Mouse (Mus musculus) heart, postnatal 25 days (tissue): Measurements from ENCODE around the gene Tmem131. TPM values are rescaled to one million over a fixed set of nuclear protein-coding genes. Genes with fewer than 3 reads are reported as not detected.
A peak's percentile ranks its signal among the peaks of the same experiment; 100 is the strongest.
"Not testable (repeated sequence)": the region's sequence is repeated elsewhere in the genome, so short reads cannot be mapped to it uniquely, and the experiment has no call there.

Experiments used
- DNase-seq: peaks from one replicate; pipeline ENCODE4 v3.0.0; 2022; ENCODE audit warnings: low spot score
- intact Hi-C: fragments of 180-260 bp; cut with DNase I; formaldehyde crosslinking; loops from one replicate; pipeline ENCODE4 v1.15.1; 2025
- total RNA-seq, 2 experiments: library from RNA; stranded (reverse); gene quantifications; 2 replicates each; pipeline ENCODE4 v1.2.3; 2021

Tmem131 gene
- total RNA-seq, 2 experiments from 2014 or later = 30.7 to 33.5 TPM

DNA sequence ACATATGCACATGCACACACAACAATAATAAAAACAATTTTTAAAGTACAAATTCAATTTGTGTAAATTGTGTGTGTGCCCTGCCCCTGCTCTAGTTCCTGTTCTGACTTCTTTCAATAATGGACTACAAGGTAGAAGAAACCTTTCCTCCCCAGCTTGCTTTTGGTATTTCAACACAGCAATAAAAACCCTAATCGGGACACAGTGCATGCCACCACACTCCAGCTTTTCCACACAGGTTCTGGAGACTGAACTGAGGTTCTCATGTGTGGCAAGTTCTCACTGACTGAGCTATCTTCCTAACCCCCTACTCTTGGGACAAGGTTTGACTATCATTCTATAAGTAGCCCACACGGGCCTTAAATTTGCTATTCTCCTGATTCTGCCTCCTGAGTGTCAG, 43.8 kb downstream of the Tmem131 start:
- no peak for DNase-seq
- intact Hi-C loops = no loop called here

DNA sequence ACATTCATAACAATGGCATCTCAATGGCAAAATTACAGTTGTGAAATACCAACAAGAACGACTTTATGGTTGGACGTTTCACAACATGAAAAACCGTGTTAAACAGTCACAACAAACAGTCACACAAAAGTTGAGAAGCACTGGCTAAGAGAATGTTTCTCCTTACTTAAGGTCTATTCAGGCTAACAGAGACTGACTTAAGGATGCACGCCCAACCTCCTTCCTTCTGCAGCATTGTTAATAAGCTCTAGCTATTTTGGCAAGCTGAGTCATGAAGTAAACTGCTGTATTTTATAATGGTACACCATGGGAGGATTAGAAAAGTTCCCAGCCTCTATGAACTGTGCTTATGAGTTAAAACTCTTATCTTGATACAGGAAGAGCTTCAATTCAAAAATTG, 47.0 kb downstream of the Tmem131 start:
- DNase-seq = no peak
- intact Hi-C loops = no loop called here

DNA sequence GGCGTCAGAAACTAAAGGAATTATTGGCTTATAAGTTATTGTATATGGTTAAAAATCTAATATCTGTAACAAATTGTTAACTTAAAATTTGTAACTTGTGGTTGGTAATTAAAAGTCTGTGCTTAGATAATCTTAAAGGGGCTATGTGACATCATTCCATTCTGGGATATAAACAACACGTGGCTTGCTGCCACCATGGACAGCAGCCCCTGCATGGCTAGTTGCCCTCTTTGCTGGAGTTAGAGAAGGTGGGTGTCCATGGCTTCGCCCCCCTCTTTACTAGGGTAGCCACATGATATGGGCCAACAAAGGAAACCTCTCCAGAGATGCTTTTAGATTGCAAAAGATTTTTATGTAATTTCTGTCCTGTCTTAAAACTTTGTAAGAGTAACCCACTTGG, 48.0 kb downstream of the Tmem131 start:
- no peak for DNase-seq
- intact Hi-C loops = no loop called here

DNA sequence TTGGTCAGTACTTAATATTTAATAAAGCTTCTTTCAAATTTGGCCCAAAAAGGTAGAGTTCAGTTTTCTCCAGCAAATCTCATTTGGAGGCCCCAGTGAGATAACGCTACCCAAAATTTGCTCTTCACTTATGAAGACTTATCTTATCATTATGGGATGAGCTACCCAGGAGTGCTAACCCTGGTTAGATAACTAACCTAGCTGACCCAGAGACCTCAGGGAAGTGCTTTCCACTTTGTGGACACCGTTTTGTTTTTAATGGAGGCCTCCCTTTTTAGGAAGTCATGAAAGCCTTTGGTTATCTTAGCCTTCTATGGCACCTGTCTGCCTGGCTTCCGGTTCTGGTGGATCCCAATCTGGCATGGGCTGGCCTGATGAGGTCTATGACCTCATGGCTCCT, 49.3 kb downstream of the Tmem131 start:
- intact Hi-C loops = no loop called here
- no peak for DNase-seq

DNA sequence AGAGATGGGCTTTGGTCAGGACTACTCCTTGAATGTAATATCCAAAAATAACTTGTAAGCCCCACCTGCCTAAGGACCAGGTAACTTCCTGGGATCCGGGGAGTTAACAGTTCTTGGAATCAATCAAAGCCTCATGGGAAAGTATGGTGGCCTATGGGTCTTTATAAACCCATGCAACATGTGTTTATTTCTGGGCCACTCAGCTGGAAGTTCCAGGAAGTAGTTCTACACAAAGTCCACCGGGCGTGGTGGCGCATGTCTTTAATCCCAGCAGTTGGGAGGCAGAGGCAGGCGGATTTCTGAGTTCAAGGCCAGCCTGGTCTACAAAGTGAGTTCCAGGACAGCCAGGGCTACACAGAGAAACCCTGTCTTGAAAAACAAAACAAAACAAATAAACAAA, 49.7 kb downstream of the Tmem131 start:
- DNase-seq = not testable (repeated sequence)
- intact Hi-C loops = loop anchor here (2.0 kb wide), 1 partner anchor 15 kb away; no protein-coding TSS in a partner anchor

DNA sequence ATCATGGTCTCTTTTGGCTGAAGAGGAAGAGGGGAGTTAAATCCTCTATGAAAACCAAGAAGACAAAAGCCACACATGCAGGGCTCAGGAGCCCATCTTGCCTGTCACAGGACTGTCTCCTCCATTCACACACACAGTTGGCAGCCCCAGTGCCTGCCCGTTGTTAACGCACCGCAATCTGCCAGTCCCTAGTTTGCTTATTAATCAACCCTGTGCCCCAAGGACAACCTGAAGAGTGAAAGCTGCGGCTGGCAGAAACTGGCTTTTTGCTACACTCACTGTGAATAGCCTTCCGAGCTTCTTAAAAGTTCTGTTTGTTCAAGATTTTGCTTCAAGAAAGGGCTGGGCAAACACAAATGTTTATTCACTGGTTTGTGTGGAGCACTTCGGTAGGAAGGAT, 50.3 kb downstream of the Tmem131 start:
- no peak for DNase-seq
- intact Hi-C loops = loop anchor here (2.0 kb wide), 1 partner anchor 16 kb away; no protein-coding TSS in a partner anchor

DNA sequence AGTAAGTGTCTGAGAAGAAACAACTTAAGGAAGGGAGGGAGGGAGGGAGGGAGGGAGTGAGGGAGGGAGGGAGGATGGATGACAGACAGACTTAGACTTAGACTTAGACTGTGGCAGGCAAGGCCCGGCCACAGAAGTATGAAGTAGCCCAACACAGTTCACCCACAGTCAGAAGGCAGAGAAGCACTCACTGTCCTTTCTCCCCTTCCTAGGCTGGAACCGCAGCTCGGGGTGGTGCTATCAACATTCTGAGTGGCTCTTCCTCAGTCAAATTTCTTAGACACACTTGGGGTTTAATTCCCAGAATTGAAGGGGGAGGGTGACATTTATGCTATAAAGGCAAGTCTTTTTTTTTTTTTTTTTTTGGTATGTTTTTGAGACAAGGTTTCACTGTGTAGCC, 51.0 kb downstream of the Tmem131 start:
- no peak for DNase-seq
- intact Hi-C loops = loop anchor here (2.0 kb wide), 1 partner anchor 16 kb away; no protein-coding TSS in a partner anchor

DNA sequence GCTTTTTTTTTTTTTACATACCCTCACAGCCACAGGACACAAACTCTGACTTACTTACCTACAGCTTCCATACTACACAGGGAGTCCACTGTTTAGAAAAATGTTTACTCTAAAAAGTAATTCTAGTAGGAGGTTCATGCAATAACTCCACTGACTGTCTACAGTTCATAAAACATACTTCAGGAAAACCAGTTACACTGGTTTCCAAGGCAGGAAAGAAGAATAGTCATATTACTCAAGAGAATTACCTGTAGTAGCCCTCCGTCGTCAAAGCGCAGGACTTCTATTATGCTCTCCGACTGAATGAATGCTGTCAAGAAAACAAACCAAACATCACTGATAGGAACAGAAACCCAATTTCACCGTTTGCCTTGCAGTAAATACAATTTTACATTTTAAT, 54.5 kb downstream of the Tmem131 start:
- intact Hi-C loops = loop anchor here (5.0 kb wide), 1 partner anchor 33 kb away; no protein-coding TSS in a partner anchor
- no peak for DNase-seq

DNA sequence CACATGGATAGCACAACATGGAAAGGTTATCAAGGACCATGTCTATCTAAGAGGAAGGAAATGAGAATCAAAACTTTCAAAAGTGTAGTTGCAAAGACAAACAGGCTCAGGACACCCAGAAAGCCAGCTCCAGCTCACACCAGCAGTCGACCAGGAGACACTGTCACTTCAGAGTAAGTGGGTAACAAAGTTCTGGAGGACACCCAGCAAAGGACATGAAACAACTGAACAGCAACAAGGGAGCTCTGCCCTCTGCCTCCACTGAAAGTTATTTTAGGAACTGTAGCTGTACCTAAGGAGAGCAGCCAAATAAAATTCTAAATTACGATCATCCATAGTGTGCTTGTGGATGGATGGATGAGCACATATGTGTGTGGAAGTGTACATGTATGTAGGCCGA, 56.3 kb downstream of the Tmem131 start:
- DNase-seq = no peak
- intact Hi-C loops = loop anchor here (5.0 kb wide), 1 partner anchor 35 kb away; no protein-coding TSS in a partner anchor

DNA sequence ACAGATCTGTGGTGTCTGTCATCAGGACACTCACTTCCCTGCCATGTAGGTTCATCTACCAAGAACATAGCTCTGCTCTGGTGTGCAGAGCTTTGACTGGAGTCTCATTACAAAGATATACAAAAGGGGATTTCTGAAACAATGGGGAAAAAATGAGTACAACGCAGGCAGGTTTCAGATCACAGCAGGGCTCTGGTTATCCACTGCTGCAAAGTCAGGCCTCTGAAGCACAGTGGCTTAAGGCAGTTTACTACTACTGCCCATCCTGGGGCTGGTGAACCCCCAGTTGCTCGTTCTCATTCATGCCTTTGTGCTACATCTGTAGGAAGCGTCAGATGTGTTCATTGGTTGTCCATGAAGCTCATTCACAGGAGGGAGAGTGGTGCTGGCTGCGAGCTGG, 57.0 kb downstream of the Tmem131 start:
- DNase-seq = no peak
- intact Hi-C loops = loop anchor here (5.0 kb wide), 1 partner anchor 36 kb away; no protein-coding TSS in a partner anchor

DNA sequence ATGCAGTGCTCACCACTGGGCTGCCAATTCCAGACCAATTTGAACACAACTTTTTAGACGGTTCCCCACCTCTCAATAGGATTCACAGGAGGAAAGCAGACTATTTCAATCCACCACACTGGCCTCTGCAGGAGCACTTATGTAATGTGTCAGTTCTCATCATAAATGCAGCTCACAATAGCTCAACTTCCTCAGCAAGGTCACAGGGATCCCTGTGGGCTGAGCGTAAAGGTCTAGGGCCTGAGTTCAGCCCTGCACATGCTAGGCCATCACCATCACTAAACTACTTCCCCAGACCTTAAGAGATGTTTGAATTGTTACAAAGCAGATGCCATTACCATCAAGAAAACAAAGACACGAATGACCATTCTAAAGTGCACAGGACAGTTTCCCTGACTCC, 58.9 kb downstream of the Tmem131 start:
- DNase-seq = peak; percentile 19
- intact Hi-C loops = no loop called here

DNA sequence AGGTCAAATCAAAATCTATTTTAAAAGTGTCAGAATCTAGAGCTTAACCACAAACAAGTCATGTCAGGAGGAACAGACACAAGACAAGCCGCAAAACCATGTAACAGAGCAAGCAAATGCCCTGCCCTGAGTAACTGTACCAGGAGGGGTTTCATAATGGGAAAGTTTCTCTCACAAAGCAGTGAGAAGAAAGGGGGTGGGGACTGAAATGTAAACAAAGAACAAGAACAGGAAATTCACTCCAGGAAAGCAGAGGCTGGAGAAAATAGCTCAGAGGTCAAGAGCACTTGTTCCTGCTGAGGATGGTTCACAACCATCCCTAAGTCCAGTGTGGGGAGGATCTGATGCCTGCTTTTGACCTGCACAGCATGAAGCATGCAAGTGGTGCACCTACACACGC, 59.7 kb downstream of the Tmem131 start:
- no peak for DNase-seq
- intact Hi-C loops = no loop called here

DNA sequence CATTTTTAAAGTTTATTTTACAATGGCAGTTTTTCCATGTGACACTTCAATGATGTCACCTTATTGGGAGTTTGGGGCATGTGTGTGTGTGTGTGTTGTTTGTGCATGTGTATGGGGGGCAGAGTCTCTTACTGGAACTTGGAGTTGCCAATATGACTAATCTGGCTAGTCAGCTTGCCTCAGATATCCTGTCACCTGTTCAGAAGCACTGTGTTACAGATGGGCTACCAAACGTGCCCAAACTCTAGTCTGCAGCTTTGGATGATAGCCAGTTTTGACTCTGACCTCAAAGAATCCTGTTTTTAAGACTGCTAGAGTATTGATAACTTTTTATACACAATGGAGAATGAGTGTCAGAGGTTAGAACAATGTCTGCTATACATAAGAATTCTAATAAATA, 64.3 kb downstream of the Tmem131 start:
- intact Hi-C loops = no loop called here
- no peak for DNase-seq

DNA sequence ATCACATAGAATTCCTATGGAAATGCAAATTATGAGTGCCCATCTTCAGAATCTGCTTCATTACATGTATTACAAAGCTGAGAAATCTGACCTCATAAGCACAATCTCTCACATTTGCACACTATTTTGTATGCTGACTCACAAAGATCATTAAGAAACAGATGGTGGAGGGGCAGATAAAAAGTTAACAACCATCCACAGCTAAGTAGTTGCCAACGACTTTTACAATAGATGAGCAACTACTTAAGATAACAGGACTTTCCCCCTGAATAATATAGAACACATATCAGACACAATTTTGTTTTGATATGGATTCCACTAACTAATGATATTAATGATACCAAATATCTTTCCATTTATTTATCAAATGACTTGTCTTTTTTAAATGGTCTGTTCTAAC, 66.3 kb downstream of the Tmem131 start:
- DNase-seq = no peak
- intact Hi-C loops = no loop called here

DNA sequence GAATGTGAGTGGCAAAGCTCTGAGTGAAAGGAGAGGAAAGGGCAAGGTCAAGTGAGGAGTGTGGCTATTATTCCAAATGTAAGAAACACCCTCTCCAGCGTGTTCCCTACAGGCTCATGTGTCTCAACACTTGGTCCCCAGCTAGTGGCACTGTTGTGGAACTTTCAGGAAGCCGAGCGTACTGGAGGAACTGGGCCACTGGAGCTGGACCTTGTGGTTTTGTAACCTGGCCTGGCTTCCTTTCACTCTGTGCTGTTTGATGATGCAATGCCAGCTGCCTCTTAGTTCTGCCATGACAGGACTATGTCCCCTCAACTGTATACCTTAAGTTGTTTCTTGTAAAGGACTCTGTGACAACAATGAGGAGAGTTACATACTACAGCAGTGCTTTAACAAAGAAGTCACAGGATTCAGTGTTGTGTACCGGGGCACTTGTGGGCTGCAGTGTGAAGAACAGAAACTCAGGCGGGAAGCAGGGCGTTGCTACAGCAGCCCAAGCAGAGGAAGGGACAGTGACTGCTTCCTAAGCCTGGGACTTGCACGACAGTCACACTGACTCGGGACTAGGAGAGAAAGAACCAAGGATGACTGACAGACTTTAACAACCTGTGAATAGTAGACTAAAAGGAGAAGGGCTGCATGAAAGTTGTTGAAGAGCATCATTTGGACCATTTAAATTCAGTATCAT, 68.4 kb downstream of the Tmem131 start:
- intact Hi-C loops = no loop called here
- no peak for DNase-seq

DNA sequence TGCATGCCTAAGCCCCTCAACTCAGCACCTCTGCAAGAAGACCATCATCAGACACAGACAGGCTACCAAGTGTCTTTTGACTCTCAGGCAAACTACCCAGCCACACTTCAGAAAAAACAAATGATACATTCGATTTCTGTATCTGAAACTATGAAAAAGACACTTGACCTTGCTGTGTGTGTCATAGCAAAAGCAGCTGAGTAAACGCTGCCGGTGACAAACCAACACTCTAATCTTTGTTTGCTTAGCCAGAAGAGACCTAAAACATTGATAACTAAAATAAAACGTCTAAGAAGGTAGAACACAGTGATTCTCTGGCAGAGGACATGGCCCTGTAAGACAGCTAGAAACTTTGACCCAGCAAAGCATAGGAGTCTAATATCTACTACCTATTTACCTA, 72.2 kb downstream of the Tmem131 start:
- intact Hi-C loops = no loop called here
- no peak for DNase-seq

DNA sequence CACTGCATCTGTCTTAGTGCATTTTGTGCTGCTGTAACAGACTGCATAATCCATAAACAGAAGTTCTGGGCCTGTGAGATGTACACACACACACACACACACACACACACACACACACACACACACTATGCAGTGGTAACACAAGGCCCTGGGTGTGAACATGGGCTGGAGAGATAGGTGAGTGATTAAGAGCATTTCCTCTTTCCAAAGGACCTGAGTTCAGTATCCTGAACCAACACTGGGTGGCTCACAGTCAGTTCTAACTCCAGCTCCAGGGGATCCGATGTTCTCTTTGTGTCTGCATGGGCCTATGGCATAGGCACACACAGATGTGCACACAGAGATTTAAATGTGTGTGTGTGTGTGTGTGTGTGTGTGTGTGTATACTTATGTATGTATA, 72.9 kb downstream of the Tmem131 start:
- intact Hi-C loops = no loop called here
- no peak for DNase-seq

DNA sequence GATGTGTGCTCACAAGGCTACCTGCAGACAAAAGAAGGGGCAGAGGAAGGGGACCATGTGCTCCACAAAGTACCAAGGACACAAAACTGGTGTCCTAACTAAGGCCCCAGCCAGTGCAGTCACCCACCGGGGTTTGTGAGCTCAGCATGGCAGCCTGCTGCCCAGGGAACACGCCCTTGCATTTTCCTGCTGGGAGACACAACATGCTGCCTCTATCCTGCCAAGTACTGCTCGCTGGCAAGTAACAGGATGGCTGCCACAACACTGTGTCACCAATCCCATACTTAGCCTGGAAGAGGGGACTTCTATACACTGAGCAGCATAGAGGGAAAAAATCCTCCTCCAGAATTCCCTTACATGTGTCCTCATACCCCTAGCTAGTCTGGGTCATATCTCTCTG, 78.7 kb downstream of the Tmem131 start:
- intact Hi-C loops = loop anchor here (2.0 to 5.0 kb wide), 2 partner anchors 52 to 73 kb away; no protein-coding TSS in a partner anchor
- no peak for DNase-seq

DNA sequence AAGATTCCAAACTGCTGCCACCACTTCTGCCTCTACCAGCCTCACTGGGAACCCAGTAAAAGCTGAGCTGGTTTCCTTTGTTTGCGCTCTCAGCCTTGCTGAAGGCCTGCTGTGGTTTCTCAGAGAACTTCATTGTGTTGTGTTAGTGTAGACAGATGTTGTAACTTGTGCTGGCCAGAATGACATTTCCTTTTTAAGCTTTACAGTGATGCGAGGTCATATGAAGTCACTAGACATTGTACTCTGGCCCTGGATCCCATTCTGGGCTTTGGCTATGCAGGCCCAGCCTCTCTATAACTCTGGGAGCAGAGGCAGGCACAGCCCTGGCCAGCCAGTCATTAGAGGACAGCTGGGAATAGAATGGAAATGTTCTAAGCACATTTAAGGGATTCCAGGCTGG, 81.7 kb downstream of the Tmem131 start:
- intact Hi-C loops = loop anchor here (5.0 kb wide), 1 partner anchor 76 kb away; no protein-coding TSS in a partner anchor
- DNase-seq = no peak

DNA sequence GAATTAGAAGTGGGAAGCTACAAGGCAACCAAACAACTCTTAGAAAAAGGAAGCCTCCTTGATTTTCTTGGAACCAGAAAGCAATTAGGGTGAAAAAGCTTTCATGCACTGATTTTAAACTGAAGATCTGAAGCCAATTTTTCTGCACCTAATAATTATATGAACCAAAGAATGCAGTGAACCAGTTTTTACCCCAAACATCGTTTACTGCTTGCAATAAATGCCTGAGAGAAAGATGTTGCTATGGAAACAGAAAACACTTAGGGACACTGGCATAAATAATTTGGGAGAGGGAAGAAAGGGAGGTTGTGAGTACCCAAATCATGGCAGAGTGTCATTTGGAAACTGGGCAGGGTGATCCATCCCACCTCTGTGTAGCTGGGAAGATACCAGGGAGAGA, 82.6 kb downstream of the Tmem131 start:
- intact Hi-C loops = loop anchor here (1.0 to 5.0 kb wide), 2 partner anchors 59 to 76 kb away; no protein-coding TSS in a partner anchor
- DNase-seq = no peak

DNA sequence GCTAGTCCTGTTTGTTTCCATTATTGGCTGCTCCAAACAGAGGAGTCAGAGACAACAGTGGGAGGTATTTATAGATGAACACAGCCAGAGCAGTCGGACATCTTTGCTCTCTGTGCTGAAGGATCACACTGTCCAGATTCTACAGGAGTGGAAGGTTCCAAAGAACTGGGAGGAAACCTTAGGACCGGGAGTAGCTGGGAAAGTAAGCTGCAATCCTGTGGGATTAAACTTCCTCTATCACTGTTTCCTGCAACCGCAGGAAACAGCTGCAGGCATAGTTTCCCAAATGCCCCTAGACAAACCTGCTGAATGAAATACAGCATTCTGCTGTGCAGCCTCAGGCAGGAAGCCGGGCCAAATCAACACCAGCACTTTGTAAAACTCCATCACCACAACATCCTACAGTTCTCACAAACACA, 83.0 kb downstream of the Tmem131 start:
- intact Hi-C loops = loop anchor here (1.0 to 5.0 kb wide), 2 partner anchors 60 to 77 kb away; no protein-coding TSS in a partner anchor
- peak; percentile 24 for DNase-seq

DNA sequence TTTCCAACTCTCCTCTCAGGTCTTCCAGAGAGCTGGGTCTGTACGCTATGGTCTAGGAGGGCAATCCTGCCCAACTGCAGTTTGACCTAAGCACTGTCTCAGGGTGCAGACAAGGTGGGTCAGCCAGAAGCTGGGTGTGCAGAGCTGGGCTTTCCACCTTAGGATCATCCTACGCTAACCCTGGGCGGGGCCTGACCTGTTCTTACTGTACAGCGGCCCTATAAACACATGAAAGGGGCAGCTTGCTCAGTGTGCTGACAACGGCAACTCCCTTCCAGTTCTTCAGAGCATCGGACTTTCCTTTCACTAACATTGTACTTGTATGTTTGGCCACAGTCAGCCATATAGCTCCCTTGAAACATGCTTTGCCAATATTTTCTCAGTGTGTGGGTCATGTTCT, 86.4 kb downstream of the Tmem131 start:
- intact Hi-C loops = no loop called here
- DNase-seq = no peak
